Mouse (Mus musculus) midbrain, embryonic 11.5 days (tissue): ENCODE data around the gene Smc1a. TPM values are rescaled to one million over a fixed set of nuclear protein-coding genes. Genes with fewer than 3 reads are reported as not detected.

ENCODE experiments used
- polyA plus RNA-seq: library from polyadenylated mRNA; unstranded; fragments of >200 nt; fragmentation: Nextera tagmentation; extraction: Ambion mirVana; gene quantifications from 2 replicates; pipeline ENCODE4 v1.2.1, GENCODE M21; 2014

Smc1a gene
- polyA plus RNA-seq, 1 experiment from 2014 or later, result 131 TPM

Other genes with a start within 250 kb of the Smc1a start
- 55.5 and 64.5 TPM in 2 replicates for gene Huwe1, start 215.6 kb upstream of the Smc1a start, polyA plus RNA-seq
- gene Hsd17b10, start 14.6 kb upstream of the Smc1a start, polyA plus RNA-seq, result 159 and 161 TPM in 2 replicates
- gene Ribc1, start 133 bp upstream of the Smc1a start, polyA plus RNA-seq, result 6.3 and 6.6 TPM in 2 replicates
- gene Iqsec2, start 127.8 kb downstream of the Smc1a start, polyA plus RNA-seq, result 1.1 and 1.8 TPM in 2 replicates
- 29.4 and 30.1 TPM in 2 replicates for gene Kdm5c, start 216.6 kb downstream of the Smc1a start, polyA plus RNA-seq